Mouse (Mus musculus) C2C12 (cell line): ENCODE measurements around the gene Gimap8. TPM values are rescaled to one million over a fixed set of nuclear protein-coding genes. Genes with fewer than 3 reads are reported as not detected.

Experiments
- H3K27me3 ChIP-seq: one replicate; pipeline ENCODE4 v1.6.1; 2011; ENCODE audit not compliant: control insufficient read depth, insufficient read depth, insufficient read length
- H3K36me3 ChIP-seq: one replicate; pipeline ENCODE4 v1.6.1; 2011; ENCODE audit not compliant: control insufficient read depth, insufficient read depth
- H3K4me3 ChIP-seq: one replicate; pipeline ENCODE4 v1.5.1; 2011; ENCODE audit warnings: mild to moderate bottlenecking, control low read depth; ENCODE audit not compliant: poor library complexity, insufficient read depth, severe bottlenecking
- H3K79me2 ChIP-seq: one replicate; pipeline ENCODE4 v1.6.1; 2011; ENCODE audit not compliant: control insufficient read depth, insufficient read depth
- H3K79me3 ChIP-seq: one replicate; pipeline ENCODE4 v1.6.1; 2011; ENCODE audit warnings: low read depth, control low read depth
- H3ac ChIP-seq: one replicate; pipeline ENCODE3; 2011; ENCODE audit warnings: low read depth; ENCODE audit not compliant: control insufficient read depth, insufficient read length
- CEBPB ChIP-seq: IDR thresholded peaks from one replicate; pipeline ENCODE4 v1.6.1; 2011; ENCODE audit warnings: low read depth, mild to moderate bottlenecking, control low read depth, moderate library complexity
- CTCF ChIP-seq: IDR thresholded peaks from one replicate; pipeline ENCODE4 v1.5.1; 2011; ENCODE audit not compliant: control insufficient read depth, insufficient read depth, insufficient read length
- FOSL1 ChIP-seq: IDR thresholded peaks from one replicate; pipeline ENCODE4 v1.8.0; 2011; ENCODE audit warnings: mild to moderate bottlenecking, low read length; ENCODE audit not compliant: poor library complexity, insufficient read depth, severe bottlenecking
- MAX ChIP-seq: IDR thresholded peaks from one replicate; pipeline ENCODE4 v1.6.1; 2011; ENCODE audit warnings: mild to moderate bottlenecking, control low read depth
- MYOD1 ChIP-seq: IDR thresholded peaks from one replicate; pipeline ENCODE4 v1.6.1; 2011; ENCODE audit warnings: low read depth; ENCODE audit not compliant: control insufficient read depth, insufficient read length
- MYOG ChIP-seq: IDR thresholded peaks from one replicate; pipeline ENCODE4 v1.6.1; 2011; ENCODE audit not compliant: control insufficient read depth, insufficient read length; ENCODE audit errors: extremely low read depth
- USF1 ChIP-seq: IDR thresholded peaks from one replicate; pipeline ENCODE4 v1.6.1; 2011; ENCODE audit warnings: low read depth, mild to moderate bottlenecking, control low read depth, moderate library complexity
- polyA plus RNA-seq: library from polyadenylated mRNA; unstranded; fragments of >200 nt; fragmentation: generic; extraction: Trizol; gene quantifications from one replicate; pipeline ENCODE4 v1.2.1, GENCODE M21; 2012; ENCODE audit warnings: missing spikeins

The Gimap8 gene
- polyA plus RNA-seq, 1 experiment = not detected

GRCm38 (mm10) chr6:48700251-48701075 lies 53.4 kb downstream of the Gimap8 start:
- no peaks in the 10 kb centered on the region for H3K79me2 ChIP-seq

DNA sequence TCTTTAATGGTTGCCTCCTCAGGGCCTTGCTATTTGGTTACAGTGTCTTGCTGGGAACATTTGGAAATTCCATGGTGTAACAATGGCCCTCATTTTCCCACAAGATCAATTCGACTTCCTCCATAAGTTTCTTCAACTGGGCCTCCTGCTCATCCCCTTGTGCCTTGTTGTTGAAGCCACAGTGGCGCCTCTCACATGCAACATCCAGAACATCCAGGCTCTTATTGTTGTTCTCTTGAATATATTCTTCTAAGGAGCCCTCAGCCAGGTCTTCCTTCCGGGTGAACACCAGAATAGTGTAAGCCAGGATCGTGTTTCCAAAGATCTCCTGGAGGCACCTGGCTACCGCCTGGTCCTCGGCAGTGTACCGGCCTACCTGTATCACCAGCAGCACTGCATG lies 55.1 kb downstream of the Gimap8 start:
- Histone ChIP-seq H3K27me3 (no peaks in the 10 kb centered on the region), H3K36me3 (no peaks in the 10 kb centered on the region), H3ac (no peak overlapping the region), H3K4me3 (no peak overlapping the region), H3K79me3 (no peaks in the 10 kb centered on the region), H3K79me2 (no peaks in the 10 kb centered on the region)
- TF ChIP-seq MAX = no peak
- no peak for TF ChIP-seq CTCF

More at GRCm38 (mm10) chr6:48700251-48701075, 53.4 kb downstream of the Gimap8 start:
- H3K4me3 ChIP-seq = no peak overlapping the region
- TF ChIP-seq MYOG (no peak), FOSL1 (no peak), CTCF (no peak), CEBPB (no peak)
- no peaks in the 10 kb centered on the region for H3K79me3 ChIP-seq
- H3K36me3 ChIP-seq = no peaks in the 10 kb centered on the region
- no peaks in the 10 kb centered on the region for H3K27me3 ChIP-seq
- no peak overlapping the region for H3ac ChIP-seq

DNA sequence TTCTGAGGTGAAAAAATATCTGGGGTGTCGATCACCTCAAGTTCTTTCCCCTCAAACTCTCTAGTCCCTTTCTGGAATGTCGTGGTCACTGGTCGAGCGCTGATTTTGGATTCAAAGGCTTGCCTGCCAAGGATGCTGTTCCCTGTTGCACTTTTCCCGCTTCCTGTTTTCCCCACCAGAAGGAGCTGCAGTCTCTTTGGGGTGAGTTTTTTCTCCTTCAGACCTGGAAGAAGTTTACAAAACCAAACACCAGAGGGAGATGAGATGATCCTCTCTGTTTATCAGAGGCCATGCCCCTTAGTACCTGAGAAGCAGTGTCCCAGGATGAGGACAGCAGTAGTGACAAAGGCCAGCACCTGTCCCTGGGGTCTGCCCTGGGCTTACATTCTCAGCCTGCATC lies 55.6 kb downstream of the Gimap8 start:
- TF ChIP-seq MYOG = no peak
- no peak for TF ChIP-seq CEBPB
- no peak for TF ChIP-seq USF1
- TF ChIP-seq MYOD1 = no peak
- no peak for TF ChIP-seq MAX
- Histone ChIP-seq H3K27me3 (no peaks in the 10 kb centered on the region), H3K79me2 (no peaks in the 10 kb centered on the region), H3K4me3 (no peak overlapping the region), H3ac (no peak overlapping the region), H3K79me3 (no peaks in the 10 kb centered on the region), H3K36me3 (no peaks in the 10 kb centered on the region)

DNA sequence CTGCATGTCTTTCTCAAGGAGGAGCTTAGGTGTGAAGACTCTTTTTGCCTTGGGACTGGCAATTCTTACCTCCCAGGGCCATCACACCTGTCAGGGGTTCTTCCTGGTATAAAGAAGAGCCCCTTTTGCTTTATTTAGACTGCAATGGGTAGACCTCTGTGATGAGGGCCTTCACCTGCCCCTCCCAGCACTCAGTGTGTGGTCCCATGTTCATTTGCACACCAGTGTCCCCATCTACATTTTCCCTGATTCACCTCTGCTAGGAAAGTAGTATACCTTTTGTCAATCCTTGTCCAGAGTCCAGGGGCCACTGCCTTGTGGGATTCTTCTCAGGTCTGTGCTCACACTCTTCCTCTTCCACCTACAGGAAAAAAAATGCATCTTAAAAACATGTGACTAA lies 57.1 kb downstream of the Gimap8 start:
- no peak for TF ChIP-seq MYOG
- no peak for TF ChIP-seq USF1
- TF ChIP-seq CTCF = no peak
- no peak for TF ChIP-seq MYOD1
- TF ChIP-seq CEBPB = no peak
- TF ChIP-seq MAX = no peak
- no peak for TF ChIP-seq FOSL1
- no peaks in the 10 kb centered on the region for H3K79me3 ChIP-seq

DNA sequence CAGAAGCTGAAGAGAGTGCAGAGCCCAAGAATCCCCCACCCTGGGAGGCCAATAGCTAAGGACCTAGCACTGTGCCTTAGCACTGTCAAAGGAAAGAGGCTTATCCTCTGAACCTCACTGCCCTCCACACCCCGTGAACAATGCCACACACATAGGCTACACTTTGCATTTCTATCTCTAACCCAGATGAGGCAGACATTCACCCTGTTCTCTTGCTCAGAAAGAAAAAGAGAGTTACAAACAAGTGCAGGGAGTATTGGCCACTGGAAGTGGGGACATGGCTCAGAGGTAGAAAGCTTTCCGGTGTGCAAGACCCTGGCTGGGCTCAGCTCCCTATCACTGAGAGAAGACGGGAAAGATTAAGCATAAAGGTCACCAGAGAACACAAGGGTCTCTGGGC lies 59.1 kb downstream of the Gimap8 start:
- Histone ChIP-seq H3K4me3 (no peak overlapping the region), H3K79me3 (no peaks in the 10 kb centered on the region), H3K36me3 (no peaks in the 10 kb centered on the region), H3ac (no peak overlapping the region), H3K79me2 (no peaks in the 10 kb centered on the region), H3K27me3 (no peaks in the 10 kb centered on the region)
- TF ChIP-seq CEBPB = no peak
- no peak for TF ChIP-seq MAX
- no peak for TF ChIP-seq USF1
- no peak for TF ChIP-seq MYOG
- no peak for TF ChIP-seq CTCF
- no peak for TF ChIP-seq MYOD1
- no peak for TF ChIP-seq FOSL1

More for the DNA sequence above, 57.1 kb downstream of the Gimap8 start:
- no peak overlapping the region for H3ac ChIP-seq
- H3K4me3 ChIP-seq = no peak overlapping the region
- H3K36me3 ChIP-seq = no peaks in the 10 kb centered on the region
- no peaks in the 10 kb centered on the region for H3K27me3 ChIP-seq
- no peaks in the 10 kb centered on the region for H3K79me2 ChIP-seq

Other genes starting within 250 kb of the Gimap8 start
- gene Zfp467, start 201.4 kb upstream of the Gimap8 start, polyA plus RNA-seq = 0.75 TPM
- gene Sspo, start 199.0 kb upstream of the Gimap8 start, polyA plus RNA-seq = 0.13 TPM
- gene Atp6v0e2, start 109.6 kb upstream of the Gimap8 start, polyA plus RNA-seq = 3.3 TPM
- gene Lrrc61, start 92.4 kb upstream of the Gimap8 start, polyA plus RNA-seq = 6.2 TPM
- gene Rarres2, start 74.4 kb upstream of the Gimap8 start, polyA plus RNA-seq = 0.08 TPM
- not detected for gene Gm45021, start 57.6 kb upstream of the Gimap8 start, polyA plus RNA-seq
- 9.1 TPM for gene Repin1, start 53.4 kb upstream of the Gimap8 start, polyA plus RNA-seq
- gene Gm44965, start 53.3 kb upstream of the Gimap8 start, polyA plus RNA-seq = 0.69 TPM
- gene Zfp775, start 45.2 kb upstream of the Gimap8 start, polyA plus RNA-seq = 1.8 TPM
- gene AI854703, start 20.5 kb upstream of the Gimap8 start, polyA plus RNA-seq = 0.01 TPM
- 0.92 TPM for gene Gimap9, start 28.9 kb downstream of the Gimap8 start, polyA plus RNA-seq
- 0.04 TPM for gene Gimap4, start 37.3 kb downstream of the Gimap8 start, polyA plus RNA-seq
- not detected for gene Gimap6, start 61.0 kb downstream of the Gimap8 start, polyA plus RNA-seq
- gene Gm28053, start 71.4 kb downstream of the Gimap8 start, polyA plus RNA-seq = not detected
- not detected for gene Gimap7, start 71.4 kb downstream of the Gimap8 start, polyA plus RNA-seq
- not detected for gene Gimap1, start 91.8 kb downstream of the Gimap8 start, polyA plus RNA-seq
- gene Gimap5, start 99.0 kb downstream of the Gimap8 start, polyA plus RNA-seq = not detected
- not detected for gene Gimap3, start 123.6 kb downstream of the Gimap8 start, polyA plus RNA-seq
- 2.1 TPM for gene Tmem176a, start 193.7 kb downstream of the Gimap8 start, polyA plus RNA-seq
- 8.0 TPM for gene Tmem176b, start 194.3 kb downstream of the Gimap8 start, polyA plus RNA-seq
- gene Aoc1, start 225.7 kb downstream of the Gimap8 start, polyA plus RNA-seq = not detected